Mouse (Mus musculus) MEL (cell line): ENCODE data around the gene Tubd1. TPM values are rescaled to one million over a fixed set of nuclear protein-coding genes. Genes with fewer than 3 reads are reported as not detected.

Experiments used
- DNase-seq: peaks from one replicate; pipeline ENCODE4 v3.0.0; 2011; ENCODE audit warnings: low read depth, low spot score
- H3K27ac ChIP-seq: 2 replicates; pipeline ENCODE4 v1.5.1; 2012; ENCODE audit warnings: low read depth, mild to moderate bottlenecking, control low read depth, low read length, moderate library complexity; ENCODE audit not compliant: control insufficient read depth
- H3K27me3 ChIP-seq, 2 experiments: fragments of 150-350 bp in 1 of 2; sonication (generic) in 1 of 2; 2 replicates each; pipeline ENCODE4 v1.6.1; 2012; ENCODE audit warnings: low read length in 2 of 2, mild to moderate bottlenecking in 2 of 2, improper control_type of control experiment in 1 of 2, moderate library complexity in 1 of 2; ENCODE audit not compliant: insufficient read depth in 2 of 2, control insufficient read depth in 1 of 2
- H3K36me3 ChIP-seq, 2 experiments: 2 replicates each; pipeline ENCODE4 v1.6.1; 2012 to 2014; ENCODE audit warnings: low read length in 2 of 2, improper control_type of control experiment in 1 of 2, inconsistent platforms in 1 of 2, mild to moderate bottlenecking in 1 of 2; ENCODE audit not compliant: insufficient read depth in 2 of 2, control insufficient read depth in 1 of 2
- H3K4me1 ChIP-seq, 2 experiments: fragments of 150-350 bp in 1 of 2; sonication (generic) in 1 of 2; 2 replicates each; pipeline ENCODE4 v1.6.1; 2012; ENCODE audit warnings: low read length in 2 of 2, improper control_type of control experiment in 1 of 2, mild to moderate bottlenecking in 1 of 2; ENCODE audit not compliant: insufficient read depth in 2 of 2, control insufficient read depth in 1 of 2
- H3K4me3 ChIP-seq, 2 experiments: fragments of 150-350 bp in 1 of 2; sonication (generic) in 1 of 2; 2 replicates each; pipeline ENCODE4 v1.5.1; 2012; ENCODE audit warnings: low read depth in 2 of 2, low read length in 2 of 2, mild to moderate bottlenecking in 2 of 2, moderate library complexity in 2 of 2, control low read depth in 1 of 2, improper control_type of control experiment in 1 of 2; ENCODE audit not compliant: control insufficient read depth in 1 of 2, insufficient read depth in 1 of 2
- H3K79me2 ChIP-seq: 2 replicates; pipeline ENCODE4 v1.6.1; 2012; ENCODE audit warnings: mild to moderate bottlenecking, low read length, moderate library complexity; ENCODE audit not compliant: control insufficient read depth, poor library complexity, insufficient read depth
- H3K9ac ChIP-seq: 2 replicates; pipeline ENCODE4 v1.6.1; 2012; ENCODE audit warnings: low read depth, mild to moderate bottlenecking, control low read depth, low read length, moderate library complexity; ENCODE audit not compliant: control insufficient read depth, poor library complexity, severe bottlenecking
- H3K9me3 ChIP-seq: fragments of 150-350 bp; sonication (generic); replicated peaks from 2 replicates; pipeline ENCODE4 v1.6.1; 2012; ENCODE audit warnings: mild to moderate bottlenecking, low read length, improper control_type of control experiment, moderate library complexity; ENCODE audit not compliant: insufficient read depth
- BHLHE40 ChIP-seq: IDR thresholded peaks from 2 replicates; pipeline ENCODE4 v1.6.1; 2012; ENCODE audit warnings: low read depth, mild to moderate bottlenecking, inconsistent platforms, low read length, improper control_type of control experiment, borderline replicate concordance
- CHD1 ChIP-seq: IDR thresholded peaks from 2 replicates; pipeline ENCODE4 v1.6.1; 2012; ENCODE audit warnings: low read depth, mild to moderate bottlenecking, inconsistent platforms, low read length, improper control_type of control experiment
- CHD2 ChIP-seq: IDR thresholded peaks from 2 replicates; pipeline ENCODE4 v1.6.1; 2011; ENCODE audit warnings: low read length, improper control_type of control experiment
- CTCF ChIP-seq, 3 experiments: IDR thresholded peaks in 2 of 3; conservative IDR thresholded peaks in 1 of 3; 2 replicates each; pipeline ENCODE4 v1.5.1; 2011 to 2012; ENCODE audit warnings: low read length in 3 of 3, low read depth in 2 of 3, mild to moderate bottlenecking in 2 of 3, improper control_type of control experiment in 1 of 3, inconsistent platforms in 1 of 3, mixed read lengths in 1 of 3, moderate library complexity in 1 of 3; ENCODE audit not compliant: control insufficient read depth in 1 of 3, insufficient read depth in 1 of 3, poor library complexity in 1 of 3, severe bottlenecking in 1 of 3
- E2F4 ChIP-seq: IDR thresholded peaks from 2 replicates; pipeline ENCODE4 v1.6.1; 2011; ENCODE audit warnings: low read depth, low read length, improper control_type of control experiment, borderline replicate concordance
- GABPA ChIP-seq: IDR thresholded peaks from 2 replicates; pipeline ENCODE4 v1.6.1; 2012; ENCODE audit warnings: low read depth, mild to moderate bottlenecking, inconsistent platforms, low read length, improper control_type of control experiment, moderate library complexity
- HCFC1 ChIP-seq: IDR thresholded peaks from 2 replicates; pipeline ENCODE4 v1.6.1; 2012; ENCODE audit warnings: low read depth, mild to moderate bottlenecking, inconsistent platforms, low read length, improper control_type of control experiment, moderate library complexity
- JUND ChIP-seq: IDR thresholded peaks from 2 replicates; pipeline ENCODE4 v1.6.1; 2011; ENCODE audit warnings: low read depth, mild to moderate bottlenecking, improper control_type of control experiment, low read length
- KAT2A ChIP-seq: conservative IDR thresholded peaks from 2 replicates; pipeline ENCODE4 v1.6.1; 2012; ENCODE audit warnings: low read depth, low read length, improper control_type of control experiment, inconsistent platforms
- MAZ ChIP-seq: IDR thresholded peaks from 2 replicates; pipeline ENCODE4 v1.6.1; 2012; ENCODE audit warnings: low read depth, mild to moderate bottlenecking, inconsistent platforms, low read length, improper control_type of control experiment
- MEF2A ChIP-seq: IDR thresholded peaks from 2 replicates; pipeline ENCODE4 v1.6.1; 2014; ENCODE audit warnings: low read depth, mild to moderate bottlenecking, inconsistent platforms, low read length, improper control_type of control experiment; ENCODE audit not compliant: poor library complexity, insufficient replicate concordance, severe bottlenecking; ENCODE audit errors: extremely low read depth
- MYC ChIP-seq: IDR thresholded peaks from 2 replicates; pipeline ENCODE4 v1.6.1; 2011; ENCODE audit warnings: low read depth, mild to moderate bottlenecking, low read length, improper control_type of control experiment, moderate library complexity
- NELFE ChIP-seq: IDR thresholded peaks from 2 replicates; pipeline ENCODE4 v1.6.1; 2011; ENCODE audit warnings: low read depth, low read length, improper control_type of control experiment
- POLR2A ChIP-seq, 2 experiments: IDR thresholded peaks; 2 replicates each; pipeline ENCODE4 v1.6.1; 2011 to 2012; ENCODE audit warnings: low read length in 2 of 2, mild to moderate bottlenecking in 2 of 2, control low read depth in 1 of 2, improper control_type of control experiment in 1 of 2, low read depth in 1 of 2, moderate library complexity in 1 of 2; ENCODE audit not compliant: control insufficient read depth in 1 of 2, insufficient read depth in 1 of 2, poor library complexity in 1 of 2
- POLR2AphosphoS2 ChIP-seq: IDR thresholded peaks from 2 replicates; pipeline ENCODE4 v1.6.1; 2011; ENCODE audit warnings: low read length, improper control_type of control experiment
- POLR2AphosphoS5 ChIP-seq: IDR thresholded peaks from 2 replicates; pipeline ENCODE4 v1.6.1; 2012; ENCODE audit warnings: low read depth, borderline replicate concordance, mild to moderate bottlenecking, inconsistent platforms, low read length, moderate library complexity, mixed read lengths
- RAD21 ChIP-seq: IDR thresholded peaks from 2 replicates; pipeline ENCODE4 v1.6.1; 2011; ENCODE audit warnings: mild to moderate bottlenecking, low read depth, low read length, improper control_type of control experiment
- RCOR1 ChIP-seq: IDR thresholded peaks from 2 replicates; pipeline ENCODE4 v1.6.1; 2012; ENCODE audit warnings: low read depth, mild to moderate bottlenecking, inconsistent platforms, low read length, improper control_type of control experiment
- TBP ChIP-seq: IDR thresholded peaks from 2 replicates; pipeline ENCODE4 v1.8.0; 2011; ENCODE audit warnings: low read depth, low read length, improper control_type of control experiment
- TCF12 ChIP-seq: IDR thresholded peaks from 2 replicates; pipeline ENCODE4 v1.6.1; 2014; ENCODE audit warnings: low read depth, mild to moderate bottlenecking, inconsistent platforms, low read length, improper control_type of control experiment, moderate library complexity
- UBTF ChIP-seq: IDR thresholded peaks from 2 replicates; pipeline ENCODE4 v1.6.1; 2012; ENCODE audit warnings: low read depth, mild to moderate bottlenecking, inconsistent platforms, low read length, improper control_type of control experiment, moderate library complexity, borderline replicate concordance; ENCODE audit not compliant: insufficient read depth
- USF1 ChIP-seq: IDR thresholded peaks from 2 replicates; pipeline ENCODE4 v1.6.1; 2014; ENCODE audit warnings: low read depth, mild to moderate bottlenecking, inconsistent platforms, low read length, improper control_type of control experiment, moderate library complexity
- USF2 ChIP-seq, 2 experiments: IDR thresholded peaks; 2 replicates each; pipeline ENCODE4 v1.6.1; 2011 to 2012; ENCODE audit warnings: improper control_type of control experiment in 2 of 2, low read length in 2 of 2, borderline replicate concordance in 1 of 2, inconsistent platforms in 1 of 2, low read depth in 1 of 2, mild to moderate bottlenecking in 1 of 2; ENCODE audit not compliant: insufficient read depth in 1 of 2
- ZKSCAN1 ChIP-seq: IDR thresholded peaks from 2 replicates; pipeline ENCODE4 v1.6.1; 2012; ENCODE audit warnings: low read depth, mild to moderate bottlenecking, inconsistent platforms, low read length, improper control_type of control experiment, moderate library complexity
- ZMIZ1 ChIP-seq: IDR thresholded peaks from 2 replicates; pipeline ENCODE4 v1.6.1; 2012; ENCODE audit warnings: low read depth, mild to moderate bottlenecking, inconsistent platforms, low read length, improper control_type of control experiment, moderate library complexity
- polyA plus RNA-seq, 2 experiments: library from polyadenylated mRNA; stranded (reverse) in 1 of 2; unstranded in 1 of 2; fragments of >175 nt in 1 of 2; fragments of >200 nt in 1 of 2; gene quantifications; 2 replicates each; pipeline versions ENCODE4 v1.2.1 to v1.2.4; 2012; ENCODE audit warnings: low replicate concordance in 2 of 2, low read depth in 1 of 2; ENCODE audit not compliant: insufficient read length in 2 of 2, insufficient read depth in 1 of 2, missing spikeins in 1 of 2
- total RNA-seq: library from RNA; depleted of rRNA; stranded (reverse); fragments of 300-350 nt; gene quantifications from 2 replicates; pipeline ENCODE4 v1.2.3, GENCODE M21; 2012

Gene Tubd1
- total and polyA plus RNA-seq, 3 experiments, result 14.4 to 23.4 TPM; not detected in 1

DNA sequence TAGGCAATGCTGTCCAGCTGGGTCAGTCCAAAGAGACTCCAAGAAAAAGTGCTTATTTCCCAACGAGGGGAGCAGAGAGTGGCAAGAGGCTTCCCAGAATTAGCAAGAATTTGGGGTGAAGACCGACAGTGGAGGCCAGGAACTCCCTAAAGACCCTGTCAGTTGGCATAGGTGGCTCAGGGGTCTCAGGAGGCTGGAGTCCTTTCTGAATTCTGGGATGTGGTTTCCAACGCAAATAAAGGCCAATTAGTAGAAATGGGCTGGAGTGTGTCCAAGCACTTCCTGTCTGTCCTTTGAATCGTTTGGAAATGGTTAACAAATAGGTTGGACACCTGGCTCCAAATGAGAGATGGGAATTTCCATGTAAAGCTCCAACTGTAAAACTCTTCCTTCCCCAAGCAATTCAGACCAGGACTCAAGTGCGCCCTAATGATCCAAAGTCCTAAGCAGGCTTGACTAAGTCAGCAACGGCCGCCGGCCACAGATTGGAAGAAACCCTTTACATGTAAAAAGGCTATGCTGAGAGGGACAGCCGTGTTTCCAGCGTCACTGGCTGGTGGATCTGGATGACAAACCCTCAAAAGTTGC, 35.0 kb downstream of the Tubd1 start:
- Histone ChIP-seq H3K27ac (no peak overlapping the region), H3K79me2 (peaks cover 21% of the 10 kb centered on the region), H3K9ac (no peak overlapping the region), H3K27me3 (no peaks in the 10 kb centered on the region), H3K36me3 (peaks cover 4 to 35% of the 10 kb centered on the region in 2 experiments; a peak in 3 of 4 replicates), H3K4me1 (peaks cover 11 to 34% of the 10 kb centered on the region in 2 experiments), H3K9me3 (no peaks in the 10 kb centered on the region), H3K4me3 (no peak overlapping the region)
- TF ChIP-seq E2F4 (no peak), POLR2AphosphoS2 (no peak), CHD2 (no peak), NELFE (no peak), POLR2AphosphoS5 (no peak), USF1 (no peak), UBTF (no peak), JUND (no peak), POLR2A (IDR thresholded peaks at IDR 0.05; ENCODE audit: control insufficient read depth in 1 of 2, insufficient read depth in 1 of 2, low read depth in 1 of 2, low read length in 2 of 2, poor library complexity in 1 of 2) (no peak), HCFC1 (no peak), RCOR1 (no peak), RAD21 (no peak), KAT2A (no peak), MYC (no peak), CTCF (IDR thresholded peaks at IDR 0.05 in 2 of 3, conservative IDR thresholded peaks at IDR 0.05 in 1 of 3; ENCODE audit: control insufficient read depth in 1 of 3, insufficient read depth in 1 of 3, low read depth in 2 of 3, low read length in 3 of 3, poor library complexity in 1 of 3, severe bottlenecking in 1 of 3) (no peak), ZMIZ1 (no peak; the same call in 1 of the 2 replicates), TCF12 (no peak), USF2 (IDR thresholded peaks at IDR 0.05; ENCODE audit: borderline replicate concordance in 1 of 2, insufficient read depth in 1 of 2, low read depth in 1 of 2, low read length in 2 of 2) (no peak)
- DNase-seq, result no peak

DNA sequence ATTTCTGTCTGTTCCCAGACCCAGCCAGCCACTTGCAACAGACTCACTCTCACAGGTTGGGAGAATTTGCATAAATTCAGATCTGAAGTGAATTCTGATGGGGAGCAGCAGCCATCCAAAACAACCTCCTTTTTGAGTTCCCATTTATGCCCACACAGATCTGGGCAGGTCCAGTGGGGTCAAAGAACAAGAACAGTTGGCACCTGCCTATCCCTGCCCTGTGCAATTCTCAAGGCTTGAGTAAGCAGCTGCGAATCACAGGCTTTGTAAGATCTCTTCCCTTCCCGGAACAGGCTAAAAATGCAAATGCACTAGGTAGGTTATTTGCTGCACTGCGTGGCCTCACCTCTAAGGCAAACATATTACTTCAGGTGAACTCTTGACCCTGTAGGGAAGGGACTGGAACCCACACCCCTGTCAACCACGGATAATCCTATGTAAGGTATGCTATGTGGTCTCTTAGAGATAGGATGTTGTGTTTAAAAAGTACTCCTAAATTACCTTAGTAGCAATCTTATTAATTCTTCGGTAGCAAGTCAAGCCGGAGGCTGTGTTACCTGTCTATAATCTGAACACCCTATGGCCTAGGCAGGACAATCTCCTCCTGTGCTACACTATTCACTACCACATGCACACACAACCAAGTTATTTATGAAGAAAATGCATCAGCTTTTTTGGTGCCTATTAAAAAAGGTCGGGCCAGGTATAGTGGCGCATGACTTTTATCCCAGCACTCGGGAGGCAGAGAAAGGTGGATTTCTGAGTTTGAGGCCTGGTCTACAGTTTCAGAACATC, 35.7 kb downstream of the Tubd1 start:
- peak overlapping the region; percentile 69 to 74 for H3K4me3 ChIP-seq
- H3K9ac ChIP-seq, result peak overlapping the region; percentile 88
- H3K4me1 ChIP-seq, result peaks cover 11 to 34% of the 10 kb centered on the region in 2 experiments
- H3K27ac ChIP-seq, result peak overlapping the region; percentile 96
- no peaks in the 10 kb centered on the region for H3K27me3 ChIP-seq
- 0 out of 2 replicates have a peak, but pooled peaks have one; percentile 7 for TF ChIP-seq ZKSCAN1
- no peak for TF ChIP-seq MAZ
- peak; percentile 20; the same call in 1 of the 2 replicates for TF ChIP-seq HCFC1
- TF ChIP-seq BHLHE40, result peak; percentile 7; the same call in 1 of the 2 replicates
- no peak for TF ChIP-seq GABPA
- 0 out of 2 replicates have a peak, but pooled peaks have one; percentile 26 for TF ChIP-seq POLR2AphosphoS5
- no peak for TF ChIP-seq MEF2A
- TF ChIP-seq TBP, result no peak
- no peak for TF ChIP-seq CHD1
- H3K79me2 ChIP-seq, result peaks cover 27% of the 10 kb centered on the region
- no peaks in the 10 kb centered on the region for H3K9me3 ChIP-seq
- H3K36me3 ChIP-seq, result peaks cover 4 to 35% of the 10 kb centered on the region in 2 experiments; a peak in 3 of 4 replicates
- DNase-seq, result peak; percentile 63
